Mouse (Mus musculus) CD8-positive naive resting alpha-beta T cell, adult 2 months (primary cell): ENCODE results near the gene Clca4b.
"Not testable (repeated sequence)": the region's sequence is repeated elsewhere in the genome, so short reads cannot be mapped to it uniquely, and the experiment has no call there.

Source experiments
- DNase-seq, 2 experiments: peaks; one replicate each; pipeline ENCODE4 v3.0.0; 2022; ENCODE audit warnings: low read depth in 2 of 2, low spot score in 2 of 2

The Clca4b gene

DNA sequence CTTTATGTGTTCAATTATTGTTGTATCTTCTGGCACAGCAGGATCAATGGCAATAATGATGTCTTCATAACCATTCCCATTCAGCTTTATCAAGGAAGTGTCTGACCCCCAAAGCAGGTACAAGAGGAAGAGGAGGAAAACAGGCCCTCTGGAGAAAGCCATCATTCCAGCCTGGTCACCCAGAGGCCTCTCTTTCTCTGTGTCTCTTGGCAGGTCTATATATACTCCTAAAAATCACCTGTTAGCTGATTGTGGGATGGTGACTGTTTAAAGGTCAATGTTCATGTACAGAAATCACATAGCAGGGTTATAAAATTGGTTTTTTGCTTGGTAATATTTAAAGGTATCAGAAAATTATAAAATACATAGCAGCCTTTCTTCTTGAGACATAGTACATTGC is at the start of gene Clca4b:
Clca4b (minus strand) TSS at position 195 of the 400 bp plus-strand sequence.
- no peak for DNase-seq

DNA sequence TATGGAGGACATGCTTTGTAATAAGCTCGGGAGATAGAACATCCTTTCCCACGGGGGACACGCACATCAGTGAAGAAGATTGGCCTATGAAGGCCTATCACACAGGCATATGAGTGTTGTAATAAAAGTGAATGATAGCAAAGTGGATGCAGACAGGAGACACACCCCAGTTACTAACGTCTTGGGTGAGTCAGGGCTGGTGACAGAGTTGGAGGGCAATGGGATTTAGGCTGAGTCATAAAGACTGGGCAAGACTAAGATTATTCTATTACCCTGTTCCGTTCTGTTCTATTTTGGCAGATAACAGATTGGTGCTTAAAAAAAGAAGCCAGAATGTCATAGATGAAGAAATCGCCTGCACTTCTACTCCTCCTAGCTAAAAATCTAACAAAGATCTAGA is 48.2 kb upstream of the Clca4b start:
- no peak for DNase-seq

DNA sequence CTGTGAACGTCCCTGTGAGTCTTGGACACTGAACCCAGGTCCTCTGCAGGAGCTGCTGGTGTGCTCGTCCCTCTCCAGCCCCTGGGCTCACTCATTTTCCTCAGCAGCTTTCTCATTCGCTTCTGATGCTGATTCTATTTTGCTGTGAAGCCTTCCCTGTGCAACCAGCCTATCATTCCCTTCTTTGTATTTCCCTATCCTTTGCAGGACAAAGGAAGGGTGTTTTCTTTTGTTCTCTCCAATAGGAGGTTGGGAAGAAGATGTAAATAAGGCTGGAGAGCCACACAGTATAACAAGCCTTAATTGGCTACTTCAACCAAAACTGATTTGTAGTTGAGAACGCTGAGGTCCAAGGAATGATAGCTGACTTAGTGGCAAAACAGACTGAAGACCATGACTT is 45.3 kb upstream of the Clca4b start:
- no peak for DNase-seq

DNA sequence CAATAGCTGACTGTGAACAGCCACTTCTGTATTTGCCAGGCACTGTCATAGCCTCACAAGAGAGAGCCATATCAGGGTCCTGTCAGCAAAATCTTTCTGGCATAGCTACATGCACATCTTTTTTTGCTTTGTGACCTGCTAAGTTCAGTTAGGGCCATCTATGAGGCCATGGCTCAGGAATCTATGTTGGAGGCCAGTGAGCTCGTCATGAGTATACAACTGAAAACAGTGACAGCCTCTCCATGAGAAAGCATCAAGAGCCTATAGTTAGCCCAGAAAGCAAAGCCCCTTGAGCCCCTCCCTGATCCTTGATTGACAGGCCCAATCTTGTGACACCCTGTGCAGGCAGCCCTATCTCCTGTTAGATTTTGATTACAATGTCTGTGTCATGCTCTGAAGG is 43.8 kb upstream of the Clca4b start:
- DNase-seq, result no peak

DNA sequence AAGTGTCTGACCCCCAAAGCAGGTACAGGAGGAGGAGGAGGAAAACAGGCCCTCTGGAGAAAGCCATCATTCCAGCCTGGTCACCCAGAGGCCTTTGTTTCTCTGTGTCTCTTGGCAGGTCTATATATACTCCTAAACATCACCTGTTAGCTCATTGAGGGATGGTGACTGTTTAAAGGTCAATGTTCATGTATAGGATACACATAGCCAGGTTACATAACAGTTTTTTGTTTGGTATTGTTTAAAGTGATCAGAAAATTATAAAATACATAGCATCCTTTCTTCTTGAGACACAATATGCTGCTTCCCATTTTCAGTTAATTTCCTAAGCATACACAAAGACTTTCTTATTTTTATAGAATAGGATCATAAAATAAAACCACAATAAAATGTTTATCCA is 42.6 kb upstream of the Clca4b start, which contains the start of gene Clca4a:
Clca4a (minus strand) TSS at position 101 of the 400 bp plus-strand sequence.
- DNase-seq, result no peak

DNA sequence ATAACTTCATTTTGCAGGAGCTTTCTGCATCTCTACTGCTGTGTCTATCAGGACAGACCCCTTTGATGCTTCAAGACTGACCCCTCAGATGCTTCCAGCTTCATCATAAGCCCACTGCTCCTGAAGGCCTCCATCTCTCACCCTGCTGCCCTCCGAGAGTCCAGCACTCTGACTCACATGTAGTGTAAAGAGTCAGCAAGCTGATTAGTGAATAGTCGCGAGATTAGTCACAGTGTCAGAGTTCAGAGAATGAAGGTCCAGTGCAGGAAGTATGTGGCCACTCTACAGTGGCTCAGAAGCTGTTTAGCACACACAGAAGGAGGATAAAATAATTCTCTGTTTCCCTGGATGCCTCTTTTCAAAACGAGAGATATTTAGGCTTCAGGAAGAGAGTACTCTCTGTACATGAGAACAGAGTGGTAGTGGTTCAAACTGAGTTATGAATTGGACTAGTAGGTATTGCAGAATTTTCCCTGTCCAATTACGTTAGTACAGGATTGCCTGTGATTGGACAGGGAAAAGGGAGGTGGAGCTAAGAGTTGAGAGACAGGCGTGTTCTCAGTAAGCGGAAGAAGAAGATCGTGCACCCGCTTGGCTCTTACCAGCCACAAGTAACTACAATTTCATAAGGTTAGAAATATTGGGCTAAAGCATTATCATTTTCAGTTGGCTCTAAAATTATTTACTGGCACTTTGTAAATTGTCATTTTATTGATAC is 39.4 kb upstream of the Clca4b start:
- DNase-seq, result no peak

DNA sequence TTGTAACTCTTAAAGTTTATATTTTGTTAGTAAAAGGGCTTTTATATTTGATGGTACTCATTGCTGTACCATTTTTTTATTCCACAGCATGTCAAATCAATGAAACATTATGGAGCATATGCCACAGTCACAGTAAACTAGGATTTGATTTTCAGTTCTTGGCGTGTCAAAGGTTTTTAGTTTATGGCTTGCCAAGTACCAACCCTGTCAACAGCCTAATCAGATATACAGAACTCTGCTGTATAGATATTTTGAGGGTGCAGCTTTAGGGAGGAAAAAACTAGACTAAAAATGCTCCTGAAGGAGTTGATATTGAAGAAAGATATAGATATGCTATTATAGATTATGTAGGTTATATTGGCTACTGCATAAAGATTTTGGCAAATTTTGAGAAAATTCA is 37.4 kb upstream of the Clca4b start:
- no peak for DNase-seq

DNA sequence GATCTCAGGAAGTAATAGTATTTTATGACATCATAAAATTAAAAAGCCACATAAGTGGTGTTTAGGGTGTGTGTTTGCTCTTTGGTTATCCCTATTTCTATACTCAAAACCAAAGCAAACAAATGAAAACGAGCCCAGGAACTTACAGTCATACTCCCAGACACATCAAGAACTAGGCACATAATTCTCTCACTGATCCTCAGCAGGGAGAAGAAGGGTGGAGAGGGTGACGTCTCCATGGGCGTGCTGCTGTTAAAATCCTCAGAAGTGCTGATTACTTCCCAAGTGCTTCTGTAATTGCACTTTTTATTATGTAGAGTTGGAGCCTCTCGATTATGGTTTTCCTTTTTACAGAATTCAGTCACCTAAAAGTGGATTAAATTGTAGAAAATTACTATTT is 33.7 kb upstream of the Clca4b start:
- DNase-seq, result no peak

DNA sequence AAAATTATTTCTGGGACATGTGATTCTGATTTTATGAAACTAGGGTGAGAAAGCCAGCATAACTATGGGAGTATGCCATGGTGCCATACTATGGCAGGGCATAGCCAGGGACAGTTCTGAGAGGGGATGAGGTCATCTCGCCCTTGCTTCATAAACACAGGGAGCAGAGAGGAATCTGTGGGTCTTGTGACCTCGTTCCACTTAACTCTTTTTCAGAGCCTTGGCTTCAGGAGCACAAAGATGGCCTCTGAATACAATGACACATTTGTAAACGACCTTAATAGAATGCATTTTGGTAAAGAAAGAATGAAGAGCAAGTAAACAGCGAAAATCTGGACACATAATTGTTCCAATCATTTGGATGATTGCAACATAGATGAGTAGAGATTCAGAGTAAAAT is 18.5 kb upstream of the Clca4b start:
- DNase-seq, result no peak

DNA sequence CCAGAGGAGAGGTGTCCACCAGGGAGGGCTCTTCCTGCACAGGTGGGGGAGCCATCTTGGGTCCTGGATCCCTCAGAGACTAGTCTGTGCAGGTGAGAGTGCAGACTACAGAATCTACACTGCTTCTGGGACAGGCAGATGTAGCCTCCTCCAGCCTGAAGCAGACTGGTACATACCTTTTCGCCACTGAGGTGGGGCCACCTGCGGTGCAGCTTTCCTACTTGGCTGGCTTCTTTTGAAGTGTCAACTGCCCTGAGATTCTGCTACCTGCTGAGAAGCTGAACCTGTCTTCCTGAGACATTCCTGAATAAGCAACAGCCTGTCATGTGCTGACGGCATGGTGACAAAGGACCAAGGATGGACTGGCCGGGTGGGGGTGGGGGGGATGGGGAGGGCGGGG is 15.0 kb upstream of the Clca4b start:
- DNase-seq, result not testable (repeated sequence)

DNA sequence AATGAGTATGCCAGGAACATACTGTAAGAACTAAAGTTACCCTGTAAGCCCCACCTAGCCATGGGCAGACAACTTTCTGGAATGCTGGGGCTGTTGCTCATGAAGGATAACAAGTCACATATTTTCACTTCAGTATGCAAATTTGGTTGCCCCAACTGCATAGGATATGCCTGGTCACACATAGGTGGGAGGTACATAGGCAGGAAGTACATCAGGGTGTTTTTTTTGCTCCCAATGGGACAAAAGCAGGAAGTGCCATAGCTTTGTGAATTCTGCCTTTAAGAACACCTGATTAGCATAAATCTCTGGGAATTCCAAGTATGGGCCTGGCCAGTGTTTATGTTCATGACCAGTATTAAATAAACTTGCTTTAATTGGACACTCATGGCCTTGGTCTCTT is 1.3 kb upstream of the Clca4b start:
- not testable (repeated sequence) for DNase-seq

DNA sequence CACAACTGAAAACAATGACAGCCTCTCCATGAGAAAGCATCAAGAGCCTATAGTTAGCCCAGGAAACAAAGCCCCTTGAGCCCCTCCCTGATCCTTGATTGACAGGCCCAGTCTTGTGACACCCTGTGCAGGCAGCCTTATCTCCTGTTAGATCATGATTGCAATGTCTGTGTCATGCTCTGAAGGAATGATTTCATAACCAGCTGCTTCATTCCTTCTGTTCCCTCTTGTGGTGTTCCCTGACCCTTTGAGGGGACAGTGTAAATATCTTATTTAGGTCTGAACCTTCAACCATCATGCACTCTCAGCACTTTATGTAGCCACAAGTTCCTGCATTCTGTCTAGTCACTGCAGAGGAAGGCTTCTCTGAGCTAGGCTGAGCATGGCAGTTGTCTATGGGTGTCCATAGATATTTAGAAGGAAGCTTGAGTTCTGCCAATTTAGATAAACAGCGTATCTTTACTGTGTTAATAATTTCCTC is 722 bp upstream of the Clca4b start:
- DNase-seq, result no peak

DNA sequence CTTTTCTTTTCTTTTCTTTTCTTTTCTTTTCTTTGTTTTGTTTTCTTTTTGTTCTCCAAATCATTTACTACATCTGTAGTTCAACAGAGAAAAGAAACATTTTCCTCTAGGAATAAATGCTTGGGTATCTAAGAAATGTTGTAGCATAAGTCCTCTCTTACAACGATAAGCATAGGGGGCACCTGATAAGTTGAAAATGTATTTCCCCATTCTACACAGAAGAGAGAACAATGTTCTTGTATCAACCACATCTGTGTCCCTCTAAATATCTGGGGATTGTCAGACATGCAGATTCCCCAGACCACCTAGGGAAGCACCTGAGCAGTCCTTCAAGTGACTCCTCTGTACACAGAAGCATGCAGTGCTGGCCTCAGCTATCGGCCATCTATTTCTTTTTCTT is 18.3 kb downstream of the Clca4b start:
- no peak for DNase-seq

DNA sequence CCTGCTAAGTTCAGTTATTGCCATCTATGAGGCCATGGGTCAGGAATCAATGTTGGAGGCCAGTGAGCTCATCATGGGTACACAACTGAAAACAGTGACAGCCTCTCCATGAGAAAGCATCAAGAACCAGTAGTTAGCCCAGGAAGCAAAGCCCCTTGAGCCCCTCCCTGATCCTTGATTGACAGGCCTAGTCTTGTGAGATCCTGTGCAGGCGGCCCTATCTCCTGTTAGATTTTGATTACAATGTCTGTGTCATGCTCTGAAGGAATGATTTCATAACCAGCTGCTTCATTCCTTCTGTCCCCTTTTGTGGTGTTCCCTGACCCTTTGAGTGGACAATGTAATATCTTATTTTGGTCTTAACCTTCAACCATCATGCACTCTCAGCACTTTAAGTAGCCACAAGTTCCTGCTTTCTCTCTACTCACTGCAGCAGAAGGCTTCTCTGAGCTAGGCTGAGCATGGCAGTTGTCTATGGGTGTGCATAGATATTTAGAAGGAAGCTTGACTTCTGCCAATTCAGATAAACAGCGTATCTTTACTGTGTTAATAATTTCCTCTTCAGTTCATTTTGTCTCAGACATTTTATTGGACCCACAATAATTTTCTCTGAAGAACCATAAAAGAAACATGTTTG is 35.2 kb downstream of the Clca4b start:
- no peak for DNase-seq

DNA sequence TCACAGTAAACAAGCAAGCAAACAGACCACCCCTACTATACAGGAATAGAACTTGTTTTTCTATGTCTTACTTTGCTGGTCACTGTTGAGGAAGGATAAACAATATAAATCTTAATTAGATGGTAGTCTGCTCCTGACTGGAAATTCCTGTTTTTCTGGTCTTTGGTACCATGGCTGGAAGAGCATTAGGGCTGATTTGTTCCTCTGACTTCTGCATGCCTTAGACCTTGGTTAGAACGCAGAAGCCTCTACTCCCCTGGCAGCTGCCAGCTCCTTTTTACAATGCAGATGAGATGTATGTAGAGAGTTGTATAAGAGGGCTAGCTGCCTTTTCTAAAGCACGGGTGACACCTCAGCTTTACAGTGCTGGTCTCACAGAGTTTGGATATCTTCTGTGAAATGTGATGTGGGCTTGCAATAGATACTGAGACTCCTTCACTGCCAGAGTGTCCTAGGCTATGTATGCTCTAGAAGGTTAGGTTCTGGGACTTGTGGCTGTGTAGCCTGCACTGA is 42.0 kb downstream of the Clca4b start:
- no peak for DNase-seq

DNA sequence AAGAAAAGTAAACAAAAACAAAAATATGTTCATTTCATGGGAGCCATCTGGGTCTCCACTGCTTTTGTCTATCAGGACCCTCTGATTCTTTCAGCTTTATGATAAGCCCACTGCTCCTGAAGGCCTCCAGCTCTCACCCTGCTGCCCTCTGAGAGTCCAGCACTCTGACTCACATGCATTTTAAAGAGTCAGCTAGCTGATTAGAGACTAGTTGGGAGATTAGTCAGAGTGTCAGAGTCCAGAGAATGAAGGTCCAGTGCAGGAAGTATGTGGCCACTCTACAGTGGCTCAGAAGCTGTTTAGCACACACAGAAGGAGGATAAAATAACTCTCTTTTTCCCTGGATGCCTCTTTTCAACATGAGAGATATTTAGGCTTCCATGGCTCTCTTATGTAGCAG is 45.4 kb downstream of the Clca4b start:
- DNase-seq, result no peak

DNA sequence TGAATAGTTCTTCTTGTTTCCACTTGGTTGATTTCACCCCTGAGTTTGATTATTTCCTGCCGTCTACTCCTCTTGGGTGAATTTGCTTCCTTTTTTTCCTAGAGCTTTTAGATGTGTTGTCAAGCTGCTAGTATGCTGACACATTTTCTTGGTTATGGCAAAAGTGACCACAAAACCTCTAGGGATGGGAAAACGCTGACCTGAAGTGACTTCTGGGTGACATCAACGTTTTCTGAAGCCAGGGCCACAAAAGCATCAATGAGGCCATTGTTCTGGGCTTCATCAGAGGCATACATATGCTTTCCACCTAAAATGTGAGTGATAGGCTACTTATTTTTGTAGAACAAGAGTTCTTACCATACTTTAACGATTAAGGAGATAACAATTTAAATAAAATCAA is 60.3 kb downstream of the Clca4b start:
- not testable (repeated sequence) for DNase-seq
